Mouse (Mus musculus) ovary, adult 2 months (tissue): ENCODE data around the gene Parl. TPM values are rescaled to one million over a fixed set of nuclear protein-coding genes. Genes with fewer than 3 reads are reported as not detected.

Experiments used
- polyA plus RNA-seq: library from polyadenylated mRNA; depleted of rRNA; stranded (reverse); fragments of >200 nt; gene quantifications from 2 replicates; pipeline ENCODE4 v1.2.3, GENCODE M21; 2012; rRNA removed

The Parl gene
- 38.7 and 46.6 TPM in 2 replicates for polyA plus RNA-seq

GRCm38 (mm10) chr16:20301770-20302649 lies at the start of gene Parl:
TSS of gene Parl (minus strand) at chr16:20302387.

GRCm38 (mm10) chr16:20325286-20325685 lies 23.1 kb upstream of the Parl start, which contains the start of gene Cyp2ab1:
TSS of gene Cyp2ab1 (minus strand) at chr16:20325404.

GRCm38 (mm10) chr16:20240468-20241414 lies 61.4 kb downstream of the Parl start, which contains the start of gene Map6d1:
TSS of gene Map6d1 (minus strand) at chr16:20241358.

Other genes with a start within 250 kb of the Parl start
- gene Klhl24, start 204.8 kb downstream of the Parl start, polyA plus RNA-seq = 8.6 and 10.0 TPM in 2 replicates
- gene Yeats2, start 161.3 kb downstream of the Parl start, polyA plus RNA-seq = 49.3 and 49.7 TPM in 2 replicates
- gene Map6d1, start 61.0 kb downstream of the Parl start, polyA plus RNA-seq = 4.1 and 4.4 TPM in 2 replicates
- 0.14 and 0.37 TPM in 2 replicates for gene Cyp2ab1, start 23.0 kb upstream of the Parl start, polyA plus RNA-seq
- gene Abcc5, start 124.0 kb upstream of the Parl start, polyA plus RNA-seq = 149 and 152 TPM in 2 replicates
- 29.4 and 34.5 TPM in 2 replicates for gene Eif2b5, start 196.4 kb upstream of the Parl start, polyA plus RNA-seq
- 53.5 and 60.1 TPM in 2 replicates for gene Dvl3, start 214.6 kb upstream of the Parl start, polyA plus RNA-seq
- 383 and 503 TPM in 2 replicates for gene Ap2m1, start 233.1 kb upstream of the Parl start, polyA plus RNA-seq
- 33.8 and 35.0 TPM in 2 replicates for gene Abcf3, start 246.2 kb upstream of the Parl start, polyA plus RNA-seq